Mouse (Mus musculus) right cerebral cortex, adult 2 months (tissue): ENCODE measurements around the gene Casp14.
"Not testable (repeated sequence)": the region's sequence is repeated elsewhere in the genome, so short reads cannot be mapped to it uniquely, and the experiment has no call there.

Source experiments
- DNase-seq, 2 experiments: peaks; one replicate each; pipeline ENCODE4 v3.0.0; 2021 to 2022; ENCODE audit warnings: low spot score in 2 of 2

Casp14 gene

GRCm38 (mm10) chr10:78670121-78670520 is 48.0 kb downstream of the Casp14 start:
- DNase-seq, result not testable (repeated sequence)

GRCm38 (mm10) chr10:78666696-78667095 is 51.4 kb downstream of the Casp14 start:
- not testable (repeated sequence) for DNase-seq

GRCm38 (mm10) chr10:78664546-78664945 is 53.5 kb downstream of the Casp14 start:
- DNase-seq, result no peak
